Mouse (Mus musculus): ENCODE measurements at regions not wholly inside any gene's neighbourhood (a gene's known extent, or its start where the extent isn't known, plus 50 kb on each side); places are given as distances from the start of the nearest gene placed in this dataset.

GRCm38 (mm10) chr14:67139674-67140073, 1130.7 kb upstream of the Gulo start:
- DNase-seq (ENCODE audit: low read depth, low spot score) = no peak

DNA sequence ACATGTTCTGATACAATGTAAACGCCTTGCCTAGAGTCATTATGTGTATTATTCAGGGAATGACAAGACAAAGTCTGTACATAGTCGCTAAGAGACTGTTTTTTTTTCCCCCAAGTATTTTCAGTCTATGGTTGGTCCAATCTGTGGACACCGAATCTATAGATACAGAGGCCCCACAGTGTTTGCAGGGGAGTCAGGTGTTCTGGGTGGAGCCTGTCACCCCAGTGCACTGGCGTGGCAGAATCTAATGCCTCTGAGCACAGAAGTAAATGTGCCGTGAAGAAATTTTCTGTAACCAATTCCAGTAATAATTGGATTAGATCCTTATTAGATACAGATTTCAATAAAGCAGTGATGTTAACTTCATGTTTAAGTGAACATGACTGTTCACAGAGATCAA, 1130.1 kb upstream of the Gulo start:
- DNase-seq (ENCODE audit: low read depth, low spot score) = no peak

GRCm38 (mm10) chr14:67136141-67136498, 1127.1 kb upstream of the Gulo start:
- no peak for DNase-seq (ENCODE audit: low read depth, low spot score)

DNA sequence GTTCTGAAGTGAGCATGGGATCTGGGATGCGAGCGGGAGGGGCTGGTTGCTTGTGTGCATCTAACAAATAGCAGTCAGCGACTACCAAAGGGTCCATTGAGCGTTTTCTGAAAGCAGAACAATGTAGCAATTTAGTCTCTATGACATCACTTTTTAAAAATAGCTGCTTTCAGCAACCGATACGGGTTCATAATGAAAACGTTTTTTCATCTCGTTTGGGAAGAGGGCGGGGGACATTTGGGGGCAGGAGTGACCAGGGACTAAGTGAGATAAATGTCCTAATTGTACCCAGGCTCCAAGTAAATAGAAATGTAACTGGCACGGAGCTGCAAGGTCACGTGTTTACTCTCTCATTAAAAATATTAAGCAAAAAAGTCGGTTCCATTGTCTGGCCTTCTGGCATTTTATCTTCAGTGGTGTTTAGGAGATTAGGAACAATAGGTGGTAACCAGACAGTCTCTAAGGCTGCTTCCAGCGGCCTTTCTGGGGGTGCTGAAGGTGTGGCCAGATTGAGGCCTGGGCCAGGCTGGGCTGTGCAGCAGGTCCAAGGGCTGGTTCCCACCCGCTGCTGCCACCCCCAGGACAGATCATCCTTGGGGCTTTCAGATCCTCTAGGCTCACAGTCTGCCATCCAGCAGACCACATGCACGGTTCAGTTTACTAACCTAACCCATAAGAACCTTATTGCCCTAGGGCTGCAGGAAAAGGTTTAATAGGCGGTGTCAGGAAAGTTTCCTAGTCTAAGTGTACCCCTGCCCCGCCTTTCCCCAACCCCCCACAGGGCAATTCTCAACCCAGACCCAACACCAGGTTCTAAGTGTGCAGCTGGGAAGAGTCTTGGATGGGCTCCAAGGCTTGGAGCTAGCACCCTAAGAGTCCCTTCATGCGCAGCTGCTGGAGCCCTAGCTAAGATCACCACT, 1126.5 kb upstream of the Gulo start:
- no peak for DNase-seq (ENCODE audit: low read depth, low spot score)

DNA sequence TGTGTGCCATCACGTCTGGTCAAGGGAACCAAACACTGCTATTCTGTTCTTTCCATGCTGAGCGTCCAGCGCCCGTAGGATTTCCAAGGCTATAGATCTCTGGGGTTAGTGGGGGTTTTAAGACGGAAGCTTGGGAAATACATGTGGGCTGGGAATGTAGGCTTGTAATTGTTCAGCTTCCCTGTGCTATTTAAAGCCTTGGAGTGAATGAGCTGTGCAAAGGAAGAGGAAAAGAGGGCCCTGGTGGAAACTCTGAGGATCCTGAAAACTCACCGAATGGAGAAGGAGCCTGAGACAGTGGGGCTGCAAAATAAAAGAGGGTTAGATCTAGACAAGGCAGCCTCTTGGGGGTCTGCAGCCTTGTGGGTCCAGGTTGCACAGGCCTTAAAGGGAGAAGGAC, 1124.2 kb upstream of the Gulo start:
- DNase-seq (ENCODE audit: low read depth, low spot score) = no peak

GRCm38 (mm10) chr14:67127118-67127517, 1118.1 kb upstream of the Gulo start:
- DNase-seq (ENCODE audit: low read depth, low spot score) = no peak

DNA sequence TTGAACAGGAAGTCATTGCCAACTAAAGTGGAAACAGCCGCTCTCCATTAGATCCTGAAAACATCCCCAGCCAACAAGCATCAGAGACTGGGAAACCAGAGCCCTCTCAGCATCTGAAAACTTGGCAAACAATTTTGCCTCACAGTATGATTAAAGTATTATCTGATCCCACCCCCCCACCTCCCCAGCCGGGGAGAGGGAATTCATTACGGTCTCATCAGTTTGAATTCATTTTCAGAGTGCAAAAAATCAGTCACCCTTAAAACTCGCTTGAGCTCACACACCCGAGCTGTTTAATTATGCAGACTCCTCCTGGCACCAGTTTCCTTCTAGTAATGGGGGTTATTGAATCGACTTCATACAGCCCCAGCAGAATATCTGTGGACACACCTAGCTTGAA, 1117.2 kb upstream of the Gulo start:
- DNase-seq (ENCODE audit: low read depth, low spot score) = no peak

GRCm38 (mm10) chr14:67123300-67123699, 1114.3 kb upstream of the Gulo start:
- DNase-seq (ENCODE audit: low read depth, low spot score) = no peak
